Mouse (Mus musculus) spleen, adult 2 months (tissue): Measurements from ENCODE around the gene Rab11fip3. TPM values are rescaled to one million over a fixed set of nuclear protein-coding genes. Genes with fewer than 3 reads are reported as not detected.

Experiments used
- DNase-seq, 2 experiments: peaks; one replicate each; pipeline versions ENCODE4 v3.0.0 to v3.0.0-alpha.2; 2012 to 2021; ENCODE audit warnings: low spot score in 2 of 2, low read depth in 1 of 2
- H3K27ac ChIP-seq: fragments of 200-500 bp; 2 replicates; pipeline ENCODE4 v1.5.1; 2012; ENCODE audit warnings: low read length, inconsistent platforms; ENCODE audit not compliant: insufficient read depth
- H3K27me3 ChIP-seq: fragments of 200-500 bp; 2 replicates; pipeline ENCODE4 v1.6.1; 2012; ENCODE audit warnings: mild to moderate bottlenecking, moderate library complexity, low read length, inconsistent platforms; ENCODE audit not compliant: control insufficient read depth, insufficient read depth
- H3K36me3 ChIP-seq: fragments of 200-500 bp; 2 replicates; pipeline ENCODE4 v1.6.1; 2012; ENCODE audit warnings: mild to moderate bottlenecking, low read length, inconsistent platforms; ENCODE audit not compliant: control insufficient read depth, insufficient read depth
- H3K4me1 ChIP-seq: fragments of 200-500 bp; 2 replicates; pipeline ENCODE4 v1.6.1; 2011; ENCODE audit warnings: inconsistent platforms; ENCODE audit not compliant: control insufficient read depth, insufficient read depth, insufficient read length
- H3K4me3 ChIP-seq: fragments of 200-500 bp; 2 replicates; pipeline ENCODE4 v1.5.1; 2011; ENCODE audit warnings: mild to moderate bottlenecking, inconsistent platforms; ENCODE audit not compliant: insufficient read depth, insufficient read length; ENCODE audit errors: extremely low read depth
- CTCF ChIP-seq: fragments of 200-500 bp; IDR thresholded peaks from 2 replicates; pipeline ENCODE4 v1.5.1; 2011; ENCODE audit warnings: mild to moderate bottlenecking, inconsistent platforms; ENCODE audit not compliant: insufficient read depth, insufficient read length, insufficient replicate concordance; ENCODE audit errors: extremely low read depth
- POLR2A ChIP-seq: fragments of 200-500 bp; IDR thresholded peaks from 2 replicates; pipeline ENCODE4 v1.6.1; 2011; ENCODE audit warnings: low read depth, low read length, inconsistent platforms
- WGBS: fragments of 180-500 bp; shearing (Covaris S2); methylation state at CpG from one replicate; pipeline ENCODE4 v1.1.7; 2018; 5-methylcytosine and 5-hydroxymethylcytosine counted together
- polyA plus RNA-seq: library from polyadenylated mRNA; depleted of rRNA; stranded (reverse); fragments of >200 nt; gene quantifications from 2 replicates; pipeline ENCODE4 v1.2.3, GENCODE M21; 2012

Rab11fip3 gene
- polyA plus RNA-seq, 1 experiment, result 13.3 TPM

DNA sequence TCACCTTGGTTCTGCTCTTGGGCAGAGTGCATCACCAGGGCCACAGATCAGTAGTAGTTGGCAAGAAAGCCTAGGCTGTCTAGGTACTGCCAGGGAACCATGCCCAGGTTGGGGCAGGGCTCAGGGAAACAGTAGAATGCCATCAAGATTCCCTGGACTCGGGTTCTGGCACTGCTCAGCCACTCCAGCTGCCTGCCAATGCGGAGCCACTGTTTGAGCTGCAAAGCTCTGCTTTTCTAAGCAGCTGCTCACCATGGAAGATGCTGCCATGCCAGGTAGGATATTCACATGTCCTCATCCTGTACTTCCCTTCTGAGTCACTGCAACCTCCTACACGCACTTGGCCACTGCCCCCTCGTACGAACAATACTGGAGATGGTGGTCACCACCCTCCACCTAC, 88.5 kb downstream of the Rab11fip3 start:
- H3K4me3 ChIP-seq, result no peak overlapping the region
- peaks cover 5% of the 10 kb centered on the region; the same call in 1 of the 2 replicates for H3K4me1 ChIP-seq
- no peak overlapping the region for H3K27ac ChIP-seq
- 83% methylated on average over 5 of the region's 5 CpGs for WGBS
- no peaks in the 10 kb centered on the region for H3K27me3 ChIP-seq
- no peaks in the 10 kb centered on the region for H3K36me3 ChIP-seq
- DNase-seq, result no peak
- TF ChIP-seq CTCF (no peak), POLR2A (no peak)

DNA sequence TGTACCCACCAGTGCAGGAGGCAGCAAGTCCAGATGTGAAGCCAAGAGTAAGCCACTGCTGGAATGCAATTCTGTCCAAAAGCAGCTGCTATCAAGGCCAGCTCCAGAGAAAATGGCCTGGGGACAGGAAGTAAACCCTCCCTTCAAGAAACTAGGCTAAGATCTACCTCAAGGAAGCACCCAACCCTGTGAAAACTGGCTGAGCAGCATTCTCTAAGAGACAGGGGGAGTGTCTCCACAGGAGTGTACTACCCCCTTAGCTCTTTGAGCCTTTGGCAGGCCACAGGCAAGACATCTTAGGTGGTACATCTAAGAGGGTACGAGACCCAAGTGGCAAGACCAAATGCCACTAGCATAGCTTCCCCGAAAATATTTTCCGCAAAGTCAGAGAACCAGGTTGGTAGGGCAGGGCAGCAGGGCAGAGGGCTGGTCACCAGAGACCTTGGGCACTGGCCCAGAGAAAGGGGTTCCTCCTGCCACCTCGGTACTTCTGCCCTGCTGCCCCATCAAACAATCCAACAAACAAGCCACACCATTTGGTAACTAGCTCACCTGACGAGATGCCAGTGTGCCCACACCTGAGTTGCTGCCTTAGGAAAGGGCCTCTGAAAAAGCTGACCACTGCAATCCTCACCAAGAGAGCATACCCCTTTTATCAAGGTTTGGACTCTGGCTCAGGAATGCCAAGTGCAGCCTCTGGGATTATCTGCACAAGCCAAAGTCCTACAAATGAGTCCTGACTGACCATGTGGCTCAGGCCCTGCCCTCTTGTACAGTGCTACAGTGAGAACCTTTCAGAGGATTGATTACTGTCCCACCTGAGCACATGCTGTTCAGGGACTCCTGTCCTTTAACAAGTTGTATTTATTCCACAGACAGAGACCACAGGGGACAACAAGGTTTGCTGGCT, 89.3 kb downstream of the Rab11fip3 start:
- Histone ChIP-seq H3K27ac (no peak overlapping the region), H3K36me3 (no peaks in the 10 kb centered on the region), H3K27me3 (no peaks in the 10 kb centered on the region), H3K4me1 (peaks cover 5% of the 10 kb centered on the region; the same call in 1 of the 2 replicates), H3K4me3 (no peak overlapping the region)
- no peak for DNase-seq
- TF ChIP-seq POLR2A (no peak), CTCF (no peak)
- WGBS, result 76% methylated on average over 5 of the region's 5 CpGs

DNA sequence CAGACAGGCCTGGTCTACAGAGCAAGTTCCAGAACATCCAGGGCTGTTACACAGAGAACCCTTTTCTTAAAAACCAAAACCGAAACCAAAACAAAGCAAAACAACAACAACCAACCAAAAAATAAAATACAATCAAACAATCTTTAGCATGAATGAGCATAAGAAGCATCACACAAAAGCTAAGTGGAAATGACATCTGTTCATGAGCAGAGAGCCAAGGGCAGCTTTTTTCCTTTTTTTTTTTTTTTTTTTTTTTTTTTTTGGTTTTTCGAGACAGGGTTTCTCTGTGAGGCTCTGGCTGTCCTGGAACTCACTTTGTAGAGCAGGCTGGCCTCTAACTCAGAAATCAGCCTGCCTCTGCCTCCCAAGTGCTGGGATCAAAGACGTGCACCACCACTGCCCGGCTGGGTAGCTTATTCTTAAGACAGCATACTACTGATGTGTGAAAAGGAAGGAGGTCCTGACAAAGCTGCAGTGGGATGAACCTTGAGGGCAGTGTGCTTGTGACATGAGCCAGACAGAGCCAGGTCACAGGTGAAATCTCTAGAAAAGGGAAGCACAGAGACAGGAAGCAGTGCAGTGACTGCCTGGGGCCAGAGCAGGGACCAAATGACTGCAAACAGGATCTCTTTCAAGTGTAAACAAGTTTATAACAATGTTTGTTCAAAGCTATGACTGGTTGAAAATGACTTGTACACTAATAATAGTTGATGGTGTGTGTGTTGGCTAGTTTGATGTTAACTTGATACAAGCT, 98.2 kb downstream of the Rab11fip3 start:
- DNase-seq, result peak in 1 of 2 experiments; percentile 22
- H3K27ac ChIP-seq, result peak overlapping the region; percentile 40
- no peak overlapping the region for H3K4me3 ChIP-seq
- peaks cover 9% of the 10 kb centered on the region; the same call in 1 of the 2 replicates for H3K4me1 ChIP-seq
- 63% methylated on average over 4 of the region's 4 CpGs for WGBS
- H3K36me3 ChIP-seq, result no peaks in the 10 kb centered on the region
- TF ChIP-seq CTCF (no peak), POLR2A (no peak)
- no peaks in the 10 kb centered on the region for H3K27me3 ChIP-seq

GRCm38 (mm10) chr17:25970448-25970847, 98.9 kb downstream of the Rab11fip3 start:
- WGBS, result 86% methylated on average over 9 of the region's 9 CpGs
- TF ChIP-seq CTCF (no peak), POLR2A (no peak)
- peaks cover 9% of the 10 kb centered on the region; the same call in 1 of the 2 replicates for H3K4me1 ChIP-seq
- no peak for DNase-seq
- H3K36me3 ChIP-seq, result no peaks in the 10 kb centered on the region
- H3K4me3 ChIP-seq, result no peak overlapping the region
- no peak overlapping the region for H3K27ac ChIP-seq
- H3K27me3 ChIP-seq, result no peaks in the 10 kb centered on the region

DNA sequence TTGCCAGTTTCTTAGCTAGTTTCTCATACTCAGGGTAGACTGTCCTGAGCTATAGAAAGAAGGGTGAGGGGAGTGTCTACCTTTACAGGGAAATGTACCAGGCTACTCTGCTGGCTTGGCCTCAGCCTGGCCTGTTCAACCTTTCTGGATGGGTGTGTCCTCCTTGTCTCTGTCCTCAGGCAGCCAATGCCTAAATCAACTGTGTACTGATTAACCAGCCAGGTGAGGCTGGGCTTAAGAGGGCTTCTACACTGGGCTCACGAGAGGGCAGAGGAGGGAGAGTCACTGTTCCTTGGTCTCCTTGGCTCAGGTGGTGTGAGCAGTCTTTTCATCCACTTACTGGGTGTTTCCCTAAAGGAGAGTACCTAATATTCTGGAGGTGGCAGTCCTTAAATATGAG, 101.2 kb downstream of the Rab11fip3 start:
- H3K4me1 ChIP-seq, result peaks cover 9% of the 10 kb centered on the region; the same call in 1 of the 2 replicates
- H3K4me3 ChIP-seq, result no peak overlapping the region
- no peak overlapping the region for H3K27ac ChIP-seq
- WGBS, result 89% methylated on average over 1 of the region's 1 CpGs
- DNase-seq, result no peak
- H3K27me3 ChIP-seq, result no peaks in the 10 kb centered on the region
- no peak for TF ChIP-seq POLR2A
- no peak for TF ChIP-seq CTCF
- H3K36me3 ChIP-seq, result peaks cover 4% of the 10 kb centered on the region

- Histone ChIP-seq H3K27me3 (no peaks in the 10 kb centered on the region), H3K36me3 (peaks cover 4% of the 10 kb centered on the region), H3K4me1 (peaks cover 9% of the 10 kb centered on the region; the same call in 1 of the 2 replicates), H3K4me3 (no peak overlapping the region), H3K27ac (no peak overlapping the region)
- WGBS, result 72% methylated on average over 3 of the region's 3 CpGs
- no peak for TF ChIP-seq CTCF
- TF ChIP-seq POLR2A, result no peak
- DNase-seq, result no peak
Measured at GRCm38 (mm10) chr17:25967652-25968051, 101.7 kb downstream of the Rab11fip3 start.
